Comparison of ENCODE assay signal across 14 mouse cellular contexts in the genomic region with DNA sequence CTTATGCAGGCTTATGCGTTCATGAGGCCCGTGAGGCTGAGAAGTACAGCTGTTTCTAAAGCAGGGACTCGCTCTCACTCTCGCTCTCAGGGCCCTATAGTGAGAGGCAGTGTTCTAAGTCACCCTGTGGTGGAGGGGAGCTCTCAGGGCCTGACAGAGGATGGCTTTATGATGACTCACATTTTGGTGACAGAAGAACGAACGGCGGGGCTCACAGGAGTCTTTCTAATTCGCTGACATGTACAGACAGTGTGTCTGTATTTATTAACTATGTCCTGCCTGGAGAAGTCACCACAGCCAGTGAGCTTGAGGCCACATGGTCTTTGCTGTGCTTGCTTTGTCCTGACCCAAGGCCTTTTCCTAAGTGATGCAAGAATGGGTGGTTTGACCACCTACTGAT.
"Had no signal": no experiment of that assay in that cellular context is flagged by ENCODE, and none has a peak within 500 bp of the region (broad histone marks: within the 10 kb centered on the region; RNA-seq: fewer than 3 reads in every experiment).

No protein-coding gene starts in this region.

- H3K27me3 ChIP-seq: liver, embryonic 15.5 days; lung, embryonic 15.5 days had no signal

- ATAC-seq: midbrain, embryonic 15.5 days had no signal

- H3K27ac ChIP-seq: left cerebral cortex, adult 2 months; limb, embryonic 10.5 days; liver, embryonic 15.5 days; lung, embryonic 15.5 days; macrophage; midbrain, embryonic 15.5 days; neural tube, embryonic 12.5 days had no signal

- H3K4me2 ChIP-seq: liver, embryonic 11.5 days; liver, embryonic 15.5 days; lung, embryonic 15.5 days; midbrain, embryonic 11.5 days; midbrain, embryonic 15.5 days; neural tube, embryonic 12.5 days had no signal

- H3K9me3 ChIP-seq: limb, embryonic 10.5 days; liver, embryonic 15.5 days; lung, embryonic 15.5 days; megakaryocyte, embryonic 14.5 days; midbrain, embryonic 15.5 days; neural tube, embryonic 12.5 days had no signal

- H3K36me3 ChIP-seq: limb, embryonic 10.5 days; liver, embryonic 15.5 days; lung, embryonic 15.5 days; midbrain, embryonic 15.5 days; neural tube, embryonic 12.5 days had no signal

- H3K9ac ChIP-seq: liver, embryonic 15.5 days; lung, embryonic 15.5 days; midbrain, embryonic 15.5 days; neural tube, embryonic 12.5 days had no signal

- DNase-seq: kidney, adult 9 months; kidney, postnatal 10 days; spleen, adult 18-20 months; thymus, postnatal 36 days had no signal

- H3K4me1 ChIP-seq: liver, embryonic 15.5 days; lung, embryonic 15.5 days; midbrain, embryonic 15.5 days had no signal

- H3K4me3 ChIP-seq: left cerebral cortex, adult 2 months; limb, embryonic 10.5 days; liver, embryonic 15.5 days; lung, embryonic 15.5 days; megakaryocyte, embryonic 14.5 days; midbrain, embryonic 15.5 days; neural tube, embryonic 12.5 days had no signal
